Mouse (Mus musculus): ENCODE measurements around the gene Gm13277. TPM values are rescaled to one million over a fixed set of nuclear protein-coding genes. Genes with fewer than 3 reads are reported as not detected.
"Not testable (repeated sequence)": the region's sequence is repeated elsewhere in the genome, so short reads cannot be mapped to it uniquely, and the experiment has no call there.

Gm13277 gene
- total and polyA plus RNA-seq, 3 experiments, result not detected

DNA sequence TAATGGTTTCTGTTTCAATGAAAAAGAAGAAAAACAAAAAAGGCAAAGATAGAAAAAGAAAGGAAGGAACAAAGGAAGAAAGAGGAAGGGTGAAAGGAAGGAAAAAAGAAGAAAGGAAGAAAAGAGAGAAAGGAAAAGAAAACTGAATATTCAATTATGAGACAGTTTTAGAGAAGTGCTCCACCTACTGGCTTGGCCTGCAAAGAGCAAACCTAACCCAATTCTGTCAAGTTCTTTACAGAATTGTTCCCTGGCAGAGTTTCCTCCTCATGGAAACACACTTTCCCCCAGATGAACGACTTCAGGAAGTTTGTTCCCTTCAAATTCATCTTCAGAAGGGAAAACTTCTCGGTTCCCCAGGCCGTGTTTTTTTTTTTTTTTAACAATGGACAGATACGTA, 34.6 kb downstream of the Gm13277 start:
- no peak overlapping the region for H3K4me2 ChIP-seq (ENCODE audit: insufficient read depth, low read depth, poor library complexity, severe bottlenecking)
- peaks cover 20% of the 10 kb centered on the region for H3K27me3 ChIP-seq (replicated peaks)
- no peaks in the 10 kb centered on the region for H3K36me3 ChIP-seq (replicated peaks in 1 of 2; ENCODE audit: control insufficient read depth in 1 of 2, insufficient read depth in 1 of 2, low read length in 1 of 2)
- no peaks in the 10 kb centered on the region for H3K4me1 ChIP-seq (ENCODE audit: control insufficient read depth in 1 of 2, insufficient read depth in 2 of 2)
- DNase-seq (ENCODE audit: extremely low read depth), result peak; percentile 27
- H3K9ac ChIP-seq (ENCODE audit: insufficient read depth, low read depth), result no peak overlapping the region
- H3K79me2 ChIP-seq (replicated peaks; ENCODE audit: control insufficient read depth, extremely low read depth, insufficient read depth, poor library complexity, severe bottlenecking), result no peaks in the 10 kb centered on the region
- TF ChIP-seq RAD21 (IDR thresholded peaks at IDR 0.05; ENCODE audit: low read depth, low read length), result peak; percentile 19
- no peak for TF ChIP-seq TBP (conservative IDR thresholded peaks at IDR 0.05; ENCODE audit: low read depth, low read length)
- TF ChIP-seq CTCF (conservative IDR thresholded peaks at IDR 0.05 in 1 of 2, IDR thresholded peaks at IDR 0.05 in 1 of 2; ENCODE audit: low read depth in 2 of 2, low read length in 2 of 2), result peak; percentile 55 to 73
- TF ChIP-seq JUND (conservative IDR thresholded peaks at IDR 0.05; ENCODE audit: low read depth, low read length), result no peak
- peak; percentile 46 for TF ChIP-seq SMC3 (IDR thresholded peaks at IDR 0.05; ENCODE audit: low read depth, low read length)
- no peak for TF ChIP-seq POLR2A (IDR thresholded peaks at IDR 0.05; ENCODE audit: low read depth, low read length)
- TF ChIP-seq IRF4 (IDR thresholded peaks at IDR 0.05; ENCODE audit: low read depth, low read length), result no peak
- TF ChIP-seq GABPA (IDR thresholded peaks at IDR 0.05; ENCODE audit: insufficient replicate concordance, low read depth, low read length), result no peak
- no peak for TF ChIP-seq SIN3A (IDR thresholded peaks at IDR 0.05; ENCODE audit: low read length)
- TF ChIP-seq EP300 (IDR thresholded peaks at IDR 0.05; ENCODE audit: low read length), result no peak
- TF ChIP-seq USF2 (conservative IDR thresholded peaks at IDR 0.05; ENCODE audit: low read depth, low read length), result no peak
- no peak for TF ChIP-seq ZKSCAN1 (IDR thresholded peaks at IDR 0.05; ENCODE audit: borderline replicate concordance, low read depth, low read length)
- no peak overlapping the region for H3K4me3 ChIP-seq (replicated peaks in 1 of 3; ENCODE audit: low read depth in 2 of 3, low read length in 2 of 3, poor library complexity in 1 of 3)
- no peaks in the 10 kb centered on the region for H3K9me3 ChIP-seq (replicated peaks; ENCODE audit: low read length)
- H3K27ac ChIP-seq (ENCODE audit: insufficient read depth, low read depth), result no peak overlapping the region
- dilution Hi-C loops (cut with MboI; ENCODE audit: extremely low pct_ligation_motif_present, extremely low pct_unique_long_range_greater_than_20kb, low sequenced_read_pairs), result no loop called here
- in situ Hi-C loops (cut with MboI; ENCODE audit: low pct_ligation_motif_present, low pct_unique_long_range_greater_than_20kb, low sequenced_read_pairs), result no loop called here

DNA sequence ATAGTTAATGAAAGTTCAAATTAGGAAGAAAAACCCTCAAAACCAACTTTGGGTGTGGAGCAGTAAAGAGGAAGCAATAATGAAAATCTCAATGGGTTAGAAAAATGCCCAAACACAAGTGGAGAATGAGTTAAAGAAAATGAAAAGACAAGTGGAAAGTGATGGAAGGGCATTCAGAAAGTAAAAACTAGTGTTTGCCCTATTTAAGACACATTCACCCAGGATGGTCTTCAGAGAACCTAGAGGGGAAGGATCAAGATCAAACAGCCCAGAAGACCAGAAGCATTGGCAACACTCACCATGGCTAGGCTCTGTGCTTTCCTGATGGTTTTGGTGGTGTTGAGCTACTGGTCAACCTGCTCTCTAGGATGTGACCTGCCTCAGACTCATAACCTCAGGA, 38.7 kb downstream of the Gm13277 start, which contains the start of gene Ifna6:
Ifna6 (plus strand) TSS at position 301 of the 400 bp plus-strand sequence.
- in situ Hi-C loops (cut with MboI; ENCODE audit: low pct_ligation_motif_present, low pct_unique_long_range_greater_than_20kb, low sequenced_read_pairs); H3K27ac ChIP-seq (ENCODE audit: insufficient read depth, low read depth); H3K79me2 ChIP-seq (replicated peaks; ENCODE audit: control insufficient read depth, extremely low read depth, insufficient read depth, poor library complexity, severe bottlenecking); H3K4me1 ChIP-seq (ENCODE audit: control insufficient read depth in 1 of 2, insufficient read depth in 2 of 2); dilution Hi-C loops (cut with MboI; ENCODE audit: extremely low pct_ligation_motif_present, extremely low pct_unique_long_range_greater_than_20kb, low sequenced_read_pairs); H3K9me3 ChIP-seq (replicated peaks; ENCODE audit: low read length); DNase-seq (ENCODE audit: extremely low read depth); H3K4me3 ChIP-seq (replicated peaks in 1 of 3; ENCODE audit: low read depth in 2 of 3, low read length in 2 of 3, poor library complexity in 1 of 3); H3K9ac ChIP-seq (ENCODE audit: insufficient read depth, low read depth); H3K36me3 ChIP-seq (replicated peaks in 1 of 2; ENCODE audit: control insufficient read depth in 1 of 2, insufficient read depth in 1 of 2, low read length in 1 of 2); H3K4me2 ChIP-seq (ENCODE audit: insufficient read depth, low read depth, poor library complexity, severe bottlenecking): not testable (repeated sequence)
- H3K27me3 ChIP-seq (replicated peaks), result peaks cover 22% of the 10 kb centered on the region

DNA sequence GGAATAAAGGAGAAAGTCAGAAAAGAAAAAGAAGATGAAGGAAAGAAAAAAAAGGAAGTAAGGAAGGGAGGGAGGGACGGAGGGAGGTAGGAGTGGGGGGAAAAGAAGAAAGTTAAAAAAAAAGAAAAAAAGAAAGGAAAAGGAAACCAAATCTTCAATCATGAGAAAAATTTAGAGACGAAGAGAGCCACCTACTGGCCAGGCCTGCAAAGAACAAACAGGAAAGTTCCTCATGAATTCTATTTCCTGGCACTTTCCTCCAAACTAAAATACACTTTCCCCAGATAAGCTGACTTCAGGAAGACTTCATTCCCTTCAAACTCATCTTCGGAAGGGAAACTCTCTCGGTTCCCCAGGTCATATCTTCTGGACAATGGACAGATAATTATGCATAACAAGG, 42.1 kb downstream of the Gm13277 start:
- Histone ChIP-seq H3K4me3 (replicated peaks in 1 of 3; ENCODE audit: low read depth in 2 of 3, low read length in 2 of 3, poor library complexity in 1 of 3) (no peak overlapping the region), H3K4me1 (ENCODE audit: control insufficient read depth in 1 of 2, insufficient read depth in 2 of 2) (no peaks in the 10 kb centered on the region; a peak in 1 of 4 replicates), H3K36me3 (replicated peaks in 1 of 2; ENCODE audit: control insufficient read depth in 1 of 2, insufficient read depth in 1 of 2, low read length in 1 of 2) (no peaks in the 10 kb centered on the region), H3K4me2 (ENCODE audit: insufficient read depth, low read depth, poor library complexity, severe bottlenecking) (no peak overlapping the region), H3K27ac (ENCODE audit: insufficient read depth, low read depth) (no peak overlapping the region), H3K27me3 (replicated peaks) (peaks cover 22% of the 10 kb centered on the region), H3K9ac (ENCODE audit: insufficient read depth, low read depth) (no peak overlapping the region), H3K79me2 (replicated peaks; ENCODE audit: control insufficient read depth, extremely low read depth, insufficient read depth, poor library complexity, severe bottlenecking) (no peaks in the 10 kb centered on the region), H3K9me3 (replicated peaks; ENCODE audit: low read length) (peaks cover 9% of the 10 kb centered on the region)
- TF ChIP-seq RAD21 (IDR thresholded peaks at IDR 0.05; ENCODE audit: low read depth, low read length) (peak; percentile 36), ZNF384 (IDR thresholded peaks at IDR 0.05; ENCODE audit: low read depth, low read length) (peak; percentile 80), MAX (IDR thresholded peaks at IDR 0.05; ENCODE audit: low read length) (no peak), CTCF (conservative IDR thresholded peaks at IDR 0.05 in 1 of 2, IDR thresholded peaks at IDR 0.05 in 1 of 2; ENCODE audit: low read depth in 2 of 2, low read length in 2 of 2) (peak in 1 of 2 experiments; percentile 70; a peak in 3 of 4 replicates), E2F4 (IDR thresholded peaks at IDR 0.05; ENCODE audit: insufficient replicate concordance, low read depth, low read length) (no peak), SMC3 (IDR thresholded peaks at IDR 0.05; ENCODE audit: low read depth, low read length) (peak; percentile 22; the same call in 1 of the 2 replicates)
- dilution Hi-C loops (cut with MboI; ENCODE audit: extremely low pct_ligation_motif_present, extremely low pct_unique_long_range_greater_than_20kb, low sequenced_read_pairs) (no loop called here), in situ Hi-C loops (cut with MboI; ENCODE audit: low pct_ligation_motif_present, low pct_unique_long_range_greater_than_20kb, low sequenced_read_pairs) (no loop called here)
- peak; percentile 11 for DNase-seq (ENCODE audit: extremely low read depth)

DNA sequence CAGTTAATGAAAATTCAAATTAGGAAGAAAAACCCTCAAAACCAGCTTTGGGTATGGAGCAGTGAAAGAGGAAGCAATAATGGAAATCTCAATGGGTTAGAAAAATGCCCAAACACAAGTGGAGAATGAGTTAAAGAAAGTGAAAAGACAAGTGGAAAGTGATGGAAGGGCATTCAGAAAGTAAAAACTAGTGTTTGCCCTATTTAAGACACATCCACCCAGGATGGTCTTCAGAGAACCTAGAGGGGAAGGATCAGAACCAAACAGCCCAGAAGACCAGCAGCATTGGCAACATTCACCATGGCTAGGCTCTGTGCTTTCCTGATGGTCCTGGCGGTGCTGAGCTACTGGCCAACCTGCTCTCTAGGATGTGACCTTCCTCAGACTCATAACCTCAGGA, 46.8 kb downstream of the Gm13277 start, which contains the start of gene Ifna5:
Ifna5 (plus strand) TSS at position 301 of the 400 bp plus-strand sequence.
- H3K27ac ChIP-seq (ENCODE audit: insufficient read depth, low read depth); DNase-seq (ENCODE audit: extremely low read depth); H3K79me2 ChIP-seq (replicated peaks; ENCODE audit: control insufficient read depth, extremely low read depth, insufficient read depth, poor library complexity, severe bottlenecking); H3K4me2 ChIP-seq (ENCODE audit: insufficient read depth, low read depth, poor library complexity, severe bottlenecking); H3K9ac ChIP-seq (ENCODE audit: insufficient read depth, low read depth); H3K4me1 ChIP-seq (ENCODE audit: control insufficient read depth in 1 of 2, insufficient read depth in 2 of 2); H3K36me3 ChIP-seq (replicated peaks in 1 of 2; ENCODE audit: control insufficient read depth in 1 of 2, insufficient read depth in 1 of 2, low read length in 1 of 2); dilution Hi-C loops (cut with MboI; ENCODE audit: extremely low pct_ligation_motif_present, extremely low pct_unique_long_range_greater_than_20kb, low sequenced_read_pairs); in situ Hi-C loops (cut with MboI; ENCODE audit: low pct_ligation_motif_present, low pct_unique_long_range_greater_than_20kb, low sequenced_read_pairs); H3K9me3 ChIP-seq (replicated peaks; ENCODE audit: low read length); H3K4me3 ChIP-seq (replicated peaks in 1 of 3; ENCODE audit: low read depth in 2 of 3, low read length in 2 of 3, poor library complexity in 1 of 3): not testable (repeated sequence)
- peaks cover 32% of the 10 kb centered on the region for H3K27me3 ChIP-seq (replicated peaks)

All from CH12.LX (cell line).